Mouse (Mus musculus) heart, embryonic 12.5 days (tissue): Measurements from ENCODE around the gene Ect2l. TPM values are rescaled to one million over a fixed set of nuclear protein-coding genes. Genes with fewer than 3 reads are reported as not detected.

Experiments
- polyA plus RNA-seq: library from polyadenylated mRNA; unstranded; fragments of >200 nt; fragmentation: Nextera tagmentation; extraction: Ambion mirVana; gene quantifications from 2 replicates; pipeline ENCODE4 v1.2.1, GENCODE M21; 2016

Gene Ect2l
- polyA plus RNA-seq, 1 experiment from 2014 or later, result 0.37 TPM

Other genes starting within 250 kb of the Ect2l start
- gene Abracl, start 187.6 kb downstream of the Ect2l start, polyA plus RNA-seq, result 205 and 207 TPM in 2 replicates
- 20.0 and 20.9 TPM in 2 replicates for gene Reps1, start 155.0 kb downstream of the Ect2l start, polyA plus RNA-seq
- 7.9 and 11.4 TPM in 2 replicates for gene Ccdc28a, start 24.1 kb upstream of the Ect2l start, polyA plus RNA-seq
- 15.5 and 17.8 TPM in 2 replicates for gene Nhsl1, start 108.1 kb upstream of the Ect2l start, polyA plus RNA-seq